Mouse (Mus musculus): ENCODE measurements around the gene Gabrg3. TPM values are rescaled to one million over a fixed set of nuclear protein-coding genes. Genes with fewer than 3 reads are reported as not detected.
"Not testable (repeated sequence)": the region's sequence is repeated elsewhere in the genome, so short reads cannot be mapped to it uniquely, and the experiment has no call there.

Gabrg3 gene
- total and polyA plus RNA-seq, 2 experiments from 2014 or later: 0.11 to 0.22 TPM

GRCm38 (mm10) chr7:57278841-57279240 lies 108.1 kb downstream of the Gabrg3 start:
- no peaks in the 10 kb centered on the region for H3K36me3 ChIP-seq (replicated peaks; ENCODE audit: control insufficient read depth, insufficient read depth, low read length)
- WGBS: 78% methylated on average over 3 of the region's 3 CpGs
- no peak for DNase-seq (ENCODE audit: low spot score)
- no peak overlapping the region for H3K27ac ChIP-seq (ENCODE audit: low read depth)
- H3K4me2 ChIP-seq (ENCODE audit: low read depth, low read length): no peak overlapping the region
- no peaks in the 10 kb centered on the region for H3K4me1 ChIP-seq (ENCODE audit: control insufficient read depth, insufficient read depth)
- H3K4me3 ChIP-seq (ENCODE audit: low read depth, low read length): no peak overlapping the region
- no peaks in the 10 kb centered on the region for H3K27me3 ChIP-seq (ENCODE audit: control insufficient read depth, insufficient read depth, low read length)
- TF ChIP-seq EP300 (IDR thresholded peaks at IDR 0.05; ENCODE audit: low read depth) (no peak), CTCF (IDR thresholded peaks at IDR 0.05; ENCODE audit: low read depth) (no peak)
- no peak overlapping the region for H3K9ac ChIP-seq (replicated peaks; ENCODE audit: low read depth, low read length)
- no peaks in the 10 kb centered on the region for H3K9me3 ChIP-seq (replicated peaks; ENCODE audit: control insufficient read depth, low read length)
- ATAC-seq (ENCODE audit: insufficient read depth, low read depth): no peak

DNA sequence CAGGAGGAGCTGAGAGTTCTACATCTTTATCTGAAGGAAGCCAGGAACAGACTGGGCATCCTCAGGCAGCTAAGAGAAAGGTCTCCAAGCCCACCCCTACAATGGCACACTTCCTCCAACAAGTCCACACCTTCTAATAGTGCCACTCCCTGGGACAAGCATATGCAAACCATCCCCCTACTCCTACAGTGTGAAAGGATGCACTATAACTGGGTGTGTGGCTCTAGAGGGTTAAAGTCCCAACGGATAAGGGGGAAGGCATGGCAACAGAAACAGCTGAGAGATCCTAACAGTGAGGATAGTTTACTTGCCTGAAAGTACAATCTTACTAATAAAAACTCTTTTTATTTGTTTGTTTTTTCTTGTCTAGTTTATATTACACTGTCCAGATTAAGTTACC lies 126.8 kb downstream of the Gabrg3 start:
- no peak overlapping the region for H3K4me3 ChIP-seq (ENCODE audit: low read depth, low read length)
- no peak overlapping the region for H3K9ac ChIP-seq (replicated peaks; ENCODE audit: low read depth, low read length)
- H3K36me3 ChIP-seq (replicated peaks; ENCODE audit: control insufficient read depth, insufficient read depth, low read length): no peaks in the 10 kb centered on the region
- H3K27me3 ChIP-seq (ENCODE audit: control insufficient read depth, insufficient read depth, low read length): no peaks in the 10 kb centered on the region
- WGBS: 68% methylated on average over 1 of the region's 1 CpGs
- no peak for ATAC-seq (ENCODE audit: insufficient read depth, low read depth)
- no peak for DNase-seq (ENCODE audit: low spot score)
- H3K9me3 ChIP-seq (replicated peaks; ENCODE audit: control insufficient read depth, low read length): no peaks in the 10 kb centered on the region
- no peak overlapping the region for H3K27ac ChIP-seq (ENCODE audit: low read depth)
- H3K4me2 ChIP-seq (ENCODE audit: low read depth, low read length): no peak overlapping the region
- H3K4me1 ChIP-seq (ENCODE audit: control insufficient read depth, insufficient read depth): no peaks in the 10 kb centered on the region
- TF ChIP-seq CTCF (IDR thresholded peaks at IDR 0.05; ENCODE audit: low read depth): no peak
- no peak for TF ChIP-seq EP300 (IDR thresholded peaks at IDR 0.05; ENCODE audit: low read depth)

GRCm38 (mm10) chr7:57258893-57259574 lies 128.0 kb downstream of the Gabrg3 start:
- no peaks in the 10 kb centered on the region for H3K36me3 ChIP-seq (replicated peaks; ENCODE audit: control insufficient read depth, insufficient read depth, low read length)
- ATAC-seq (ENCODE audit: insufficient read depth, low read depth) (no peak), DNase-seq (ENCODE audit: low spot score) (no peak)
- H3K4me2 ChIP-seq (ENCODE audit: low read depth, low read length): no peak overlapping the region
- 57% methylated on average over 5 of the region's 5 CpGs for WGBS
- H3K9ac ChIP-seq (replicated peaks; ENCODE audit: low read depth, low read length): no peak overlapping the region
- TF ChIP-seq EP300 (IDR thresholded peaks at IDR 0.05; ENCODE audit: low read depth) (no peak), CTCF (IDR thresholded peaks at IDR 0.05; ENCODE audit: low read depth) (no peak)
- H3K4me1 ChIP-seq (ENCODE audit: control insufficient read depth, insufficient read depth): no peaks in the 10 kb centered on the region
- no peak overlapping the region for H3K4me3 ChIP-seq (ENCODE audit: low read depth, low read length)
- H3K9me3 ChIP-seq (replicated peaks; ENCODE audit: control insufficient read depth, low read length): no peaks in the 10 kb centered on the region
- no peaks in the 10 kb centered on the region for H3K27me3 ChIP-seq (ENCODE audit: control insufficient read depth, insufficient read depth, low read length)
- no peak overlapping the region for H3K27ac ChIP-seq (ENCODE audit: low read depth)

DNA sequence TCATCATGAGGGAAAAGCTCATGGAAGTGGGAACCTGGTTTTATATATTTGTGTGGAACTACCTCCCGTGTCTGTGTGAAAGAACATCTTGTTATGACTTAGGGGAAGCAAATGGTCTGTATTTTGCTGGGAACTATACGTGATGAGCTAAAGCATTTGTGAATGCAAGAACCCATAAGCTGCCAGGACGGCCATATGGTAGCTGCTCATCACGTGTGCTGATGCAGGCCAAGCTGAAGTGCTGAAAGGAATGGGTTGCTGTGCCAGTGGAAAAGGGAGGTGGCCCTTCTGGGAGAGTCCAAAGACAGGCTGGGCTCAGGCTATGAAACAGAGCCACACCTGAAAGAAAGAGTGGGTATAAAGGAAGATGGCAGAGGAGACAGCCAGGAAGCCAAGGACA lies 143.0 kb downstream of the Gabrg3 start:
- no peaks in the 10 kb centered on the region for H3K4me1 ChIP-seq (ENCODE audit: control insufficient read depth, insufficient read depth)
- no peaks in the 10 kb centered on the region for H3K27me3 ChIP-seq (ENCODE audit: control insufficient read depth, insufficient read depth, low read length)
- no peaks in the 10 kb centered on the region for H3K36me3 ChIP-seq (replicated peaks; ENCODE audit: control insufficient read depth, insufficient read depth, low read length)
- ATAC-seq (ENCODE audit: insufficient read depth, low read depth): no peak
- no peak overlapping the region for H3K9ac ChIP-seq (replicated peaks; ENCODE audit: low read depth, low read length)
- H3K27ac ChIP-seq (ENCODE audit: low read depth): no peak overlapping the region
- H3K9me3 ChIP-seq (replicated peaks; ENCODE audit: control insufficient read depth, low read length): no peaks in the 10 kb centered on the region
- no peak overlapping the region for H3K4me2 ChIP-seq (ENCODE audit: low read depth, low read length)
- TF ChIP-seq EP300 (IDR thresholded peaks at IDR 0.05; ENCODE audit: low read depth) (no peak), CTCF (IDR thresholded peaks at IDR 0.05; ENCODE audit: low read depth) (no peak)
- no peak for DNase-seq (ENCODE audit: low spot score)
- WGBS: 52% methylated on average over 4 of the region's 4 CpGs
- H3K4me3 ChIP-seq (ENCODE audit: low read depth, low read length): no peak overlapping the region

DNA sequence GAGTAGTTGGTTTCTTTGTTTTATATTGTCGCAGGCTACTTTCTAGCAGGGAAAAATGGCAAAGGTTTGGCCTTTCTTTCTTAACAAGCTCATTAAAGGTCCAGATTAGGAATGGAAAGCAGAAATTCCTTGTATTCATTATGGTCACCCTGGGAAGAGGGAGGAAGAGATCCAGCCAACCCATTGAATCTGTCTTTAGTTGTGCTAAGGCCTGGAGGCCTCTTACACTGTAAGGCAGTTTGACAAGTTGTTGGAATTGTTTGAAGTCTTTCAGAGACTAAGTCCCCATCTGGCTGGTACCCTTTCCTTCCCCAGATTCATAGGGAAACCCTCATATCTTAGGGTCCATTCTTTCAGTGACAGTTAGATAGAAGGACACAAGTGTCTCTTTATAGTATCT lies 172.9 kb downstream of the Gabrg3 start:
- Histone ChIP-seq H3K27ac (ENCODE audit: low read depth) (no peak overlapping the region), H3K27me3 (ENCODE audit: control insufficient read depth, insufficient read depth, low read length) (no peaks in the 10 kb centered on the region), H3K36me3 (replicated peaks; ENCODE audit: control insufficient read depth, insufficient read depth, low read length) (no peaks in the 10 kb centered on the region), H3K4me2 (ENCODE audit: low read depth, low read length) (no peak overlapping the region), H3K4me3 (ENCODE audit: low read depth, low read length) (no peak overlapping the region), H3K9ac (replicated peaks; ENCODE audit: low read depth, low read length) (no peak overlapping the region), H3K9me3 (replicated peaks; ENCODE audit: control insufficient read depth, low read length) (no peaks in the 10 kb centered on the region), H3K4me1 (ENCODE audit: control insufficient read depth, insufficient read depth) (no peaks in the 10 kb centered on the region)
- WGBS: 83% methylated on average over 1 of the region's 1 CpGs
- no peak for DNase-seq (ENCODE audit: low spot score)
- no peak for ATAC-seq (ENCODE audit: insufficient read depth, low read depth)
- no peak for TF ChIP-seq EP300 (IDR thresholded peaks at IDR 0.05; ENCODE audit: low read depth)
- no peak for TF ChIP-seq CTCF (IDR thresholded peaks at IDR 0.05; ENCODE audit: low read depth)

DNA sequence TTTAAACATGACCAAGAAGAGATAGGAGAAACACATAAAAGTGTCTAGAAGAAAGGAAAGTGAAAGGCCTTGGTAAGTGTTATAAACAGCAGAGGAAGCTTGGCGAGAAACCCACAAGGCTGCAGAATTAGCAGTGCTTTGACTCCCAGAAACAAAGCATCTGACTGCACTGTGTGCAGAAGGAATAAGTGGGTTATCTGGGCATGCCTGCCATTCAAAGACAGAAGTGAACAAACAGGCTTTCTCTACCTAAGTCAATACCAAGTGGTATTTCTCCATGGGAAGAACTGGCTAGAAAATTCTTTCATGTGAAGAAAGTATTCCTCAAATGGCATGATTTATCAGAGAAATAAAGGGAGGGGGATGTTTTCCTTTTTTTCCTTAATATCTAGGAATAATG lies 201.0 kb downstream of the Gabrg3 start:
- no peak for TF ChIP-seq CTCF (IDR thresholded peaks at IDR 0.05; ENCODE audit: low read depth)
- no peak for TF ChIP-seq EP300 (IDR thresholded peaks at IDR 0.05; ENCODE audit: low read depth)
- ATAC-seq (ENCODE audit: insufficient read depth, low read depth) (no peak), DNase-seq (ENCODE audit: low spot score) (no peak)
- Histone ChIP-seq H3K9me3 (replicated peaks; ENCODE audit: control insufficient read depth, low read length) (0 out of 2 replicates have a peak, but pooled peaks cover 2% of the 10 kb centered on the region), H3K4me1 (ENCODE audit: control insufficient read depth, insufficient read depth) (no peaks in the 10 kb centered on the region), H3K27ac (ENCODE audit: low read depth) (no peak overlapping the region), H3K4me2 (ENCODE audit: low read depth, low read length) (no peak overlapping the region), H3K27me3 (ENCODE audit: control insufficient read depth, insufficient read depth, low read length) (no peaks in the 10 kb centered on the region), H3K36me3 (replicated peaks; ENCODE audit: control insufficient read depth, insufficient read depth, low read length) (no peaks in the 10 kb centered on the region), H3K4me3 (ENCODE audit: low read depth, low read length) (no peak overlapping the region), H3K9ac (replicated peaks; ENCODE audit: low read depth, low read length) (no peak overlapping the region)
- WGBS: 77% methylated on average over 1 of the region's 1 CpGs

DNA sequence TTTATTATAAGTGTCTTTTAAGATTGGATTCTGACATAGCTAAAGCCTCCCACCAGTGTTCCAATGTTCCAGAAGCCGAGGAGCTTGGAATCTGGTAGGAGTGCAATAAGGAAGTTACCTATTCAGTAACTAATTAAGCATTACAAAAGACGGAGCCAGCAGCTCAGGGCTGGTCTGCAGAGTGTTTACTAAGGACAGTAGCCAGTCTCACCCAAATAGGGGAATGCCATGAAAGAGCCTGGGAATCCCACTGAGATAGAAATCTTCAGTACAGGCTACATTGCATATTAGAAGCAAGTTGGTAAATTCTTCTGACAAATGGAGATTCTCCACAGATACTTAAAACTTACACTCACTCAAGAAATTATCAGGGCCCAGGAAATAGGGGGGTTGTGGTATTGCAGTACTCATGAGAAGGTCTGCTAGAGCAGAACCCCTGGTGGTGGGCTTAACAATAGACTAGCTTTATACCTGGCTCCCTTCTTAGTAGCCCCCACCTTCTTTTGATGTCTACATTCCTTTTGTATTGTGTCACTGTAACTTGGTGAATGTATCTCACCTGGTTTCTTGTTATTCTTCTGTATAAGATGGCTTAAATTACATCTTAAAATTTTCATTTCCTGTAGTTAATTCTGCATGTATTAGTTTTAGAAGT lies 211.0 kb downstream of the Gabrg3 start:
- not testable (repeated sequence) for H3K9ac ChIP-seq (replicated peaks; ENCODE audit: low read depth, low read length); DNase-seq (ENCODE audit: low spot score); H3K27ac ChIP-seq (ENCODE audit: low read depth); ATAC-seq (ENCODE audit: insufficient read depth, low read depth); H3K27me3 ChIP-seq (ENCODE audit: control insufficient read depth, insufficient read depth, low read length); H3K9me3 ChIP-seq (replicated peaks; ENCODE audit: control insufficient read depth, low read length); H3K4me3 ChIP-seq (ENCODE audit: low read depth, low read length); H3K4me1 ChIP-seq (ENCODE audit: control insufficient read depth, insufficient read depth); H3K36me3 ChIP-seq (replicated peaks; ENCODE audit: control insufficient read depth, insufficient read depth, low read length); H3K4me2 ChIP-seq (ENCODE audit: low read depth, low read length)
- WGBS: 54% methylated on average over 2 of the region's 2 CpGs
